Mouse (Mus musculus): ENCODE results near the gene Ube2m. TPM values are rescaled to one million over a fixed set of nuclear protein-coding genes. Genes with fewer than 3 reads are reported as not detected.

Ube2m gene
- polyA plus RNA-seq, 1 experiment from 2014 or later: 222 TPM

DNA sequence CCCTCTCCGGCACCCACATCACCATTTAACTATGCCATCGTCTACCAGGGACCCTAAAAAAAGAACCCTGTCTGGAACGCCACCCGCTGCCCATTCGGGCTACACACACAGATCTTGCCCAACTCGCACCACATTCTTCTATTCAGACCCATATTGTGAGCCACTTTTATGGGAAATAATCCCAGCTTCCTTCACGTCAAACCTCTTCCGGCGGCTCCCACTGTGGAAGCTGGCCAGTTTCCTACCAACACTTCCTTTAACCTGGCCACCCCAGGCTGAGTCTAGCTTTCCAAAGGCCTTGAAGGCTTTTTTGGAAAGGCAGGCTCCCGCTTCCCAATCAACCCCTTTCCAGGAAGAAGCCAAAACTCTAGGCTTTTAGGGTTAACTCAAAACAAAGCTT lies 31.5 kb downstream of the Ube2m start:
- POLR2A ChIA-PET: interaction anchor here (0.6 kb wide), 1 partner anchor 1363 kb away, joined by 4 read pairs; no protein-coding TSS in a partner anchor
- TF ChIP-seq CTCF (IDR thresholded peaks at IDR 0.05): no peak
- no peaks in the 10 kb centered on the region for H3K27me3 ChIP-seq
- no peak for DNase-seq (ENCODE audit: low read depth, low spot score)
- ATAC-seq: no peak
- CTCF ChIA-PET: no interaction called here
- in situ Hi-C loops (cut with MboI; ENCODE audit: low pct_unique_long_range_greater_than_20kb): no loop called here

DNA sequence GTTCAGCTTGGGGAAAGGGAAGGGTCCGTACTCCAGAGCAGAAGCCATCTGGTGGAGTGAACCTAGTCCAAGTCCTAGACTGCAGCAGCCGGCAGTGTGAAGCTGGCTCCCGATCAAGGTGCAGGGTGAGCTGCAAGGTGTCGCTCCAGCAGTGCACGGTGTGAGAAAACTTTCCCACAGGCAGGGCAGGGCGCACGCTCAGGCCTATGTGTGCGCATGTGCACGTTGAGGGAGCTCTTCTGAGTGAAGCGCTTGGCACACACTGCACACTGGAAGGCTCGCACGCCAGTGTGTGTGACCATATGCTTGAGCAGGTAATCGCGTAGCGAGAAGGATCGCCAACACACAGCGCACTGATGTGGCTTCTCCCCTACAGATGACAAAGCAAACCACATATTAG lies 32.1 kb downstream of the Ube2m start:
- CTCF ChIA-PET: no interaction called here
- POLR2A ChIA-PET: interaction anchor here (0.6 kb wide), 1 partner anchor 1362 kb away, joined by 4 read pairs; no protein-coding TSS in a partner anchor
- in situ Hi-C loops (cut with MboI; ENCODE audit: low pct_unique_long_range_greater_than_20kb): no loop called here
- TF ChIP-seq CTCF (IDR thresholded peaks at IDR 0.05): no peak
- ATAC-seq: no peak
- H3K27me3 ChIP-seq: no peaks in the 10 kb centered on the region
- DNase-seq (ENCODE audit: low read depth, low spot score): no peak

DNA sequence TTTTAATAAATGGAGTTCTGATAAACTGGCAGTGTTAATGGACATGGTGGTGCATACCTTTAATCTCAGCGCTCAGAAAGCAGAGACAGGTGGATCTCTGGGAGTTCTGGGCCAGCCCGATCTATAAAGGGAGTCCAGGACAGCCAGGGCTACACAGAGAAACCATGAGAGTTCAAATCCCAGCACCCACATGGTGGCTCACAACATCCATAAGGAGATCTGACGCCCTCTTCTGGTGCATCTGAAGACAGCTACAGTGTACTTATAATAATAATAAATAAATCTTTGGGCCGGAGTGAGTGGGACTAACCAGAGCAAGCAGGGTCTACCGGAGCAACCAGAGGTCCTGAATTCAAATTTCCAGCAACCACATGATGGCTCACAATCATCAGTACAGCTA lies 34.7 kb downstream of the Ube2m start:
- CTCF ChIA-PET: no interaction called here
- no peak for DNase-seq (ENCODE audit: low read depth, low spot score)
- no peak for TF ChIP-seq CTCF (IDR thresholded peaks at IDR 0.05)
- no peak for ATAC-seq
- in situ Hi-C loops (cut with MboI; ENCODE audit: low pct_unique_long_range_greater_than_20kb): no loop called here
- POLR2A ChIA-PET: no interaction called here
- no peaks in the 10 kb centered on the region for H3K27me3 ChIP-seq

- POLR2A ChIA-PET: no interaction called here
- TF ChIP-seq CTCF (IDR thresholded peaks at IDR 0.05): no peak
- no peak for DNase-seq (ENCODE audit: low read depth, low spot score)
- CTCF ChIA-PET: interaction anchor here (1.0 to 1.5 kb wide), 2 partner anchors 47 to 93 kb away, joined by 4 to 5 read pairs; no protein-coding TSS in a partner anchor
- ATAC-seq: no peak
- no peaks in the 10 kb centered on the region for H3K27me3 ChIP-seq
- in situ Hi-C loops (cut with MboI; ENCODE audit: low pct_unique_long_range_greater_than_20kb): no loop called here
These were observed 36.5 kb downstream of the Ube2m start for GRCm38 (mm10) chr7:13001584-13001983.

DNA sequence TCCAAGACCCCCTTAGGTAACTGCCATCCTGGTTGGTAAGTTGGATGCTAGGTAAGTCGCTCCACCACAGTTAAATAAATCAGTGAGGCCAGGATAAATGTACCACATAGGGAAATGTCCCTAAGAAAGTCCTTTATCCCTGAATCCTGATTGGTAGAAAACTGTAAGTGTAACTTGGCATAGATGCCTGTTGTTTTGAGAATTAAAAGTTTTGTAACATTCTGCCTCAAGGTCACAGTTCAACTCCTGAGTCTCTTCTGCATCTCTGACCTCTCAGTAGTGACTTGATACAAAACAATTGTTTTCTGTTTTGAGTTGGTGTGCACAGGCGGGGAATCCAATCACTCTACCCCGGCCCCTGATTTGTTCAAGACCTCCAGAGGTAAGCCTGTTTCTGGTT lies 39.2 kb downstream of the Ube2m start, which contains the start of gene Trim28:
Gene Trim28 (plus strand): TSS at position 264 of the 400 bp plus-strand sequence.
- H3K27me3 ChIP-seq: no peaks in the 10 kb centered on the region
- no peak for TF ChIP-seq CTCF (IDR thresholded peaks at IDR 0.05)
- in situ Hi-C loops (cut with MboI; ENCODE audit: low pct_unique_long_range_greater_than_20kb): no loop called here
- ATAC-seq (no peak), DNase-seq (ENCODE audit: low read depth, low spot score) (no peak)
- ChIA-PET CTCF (no interaction called here), POLR2A (no interaction called here)

GRCm38 (mm10) chr7:12998053-12998452 lies 40.0 kb downstream of the Ube2m start, which contains the start of gene Slc27a5:
Slc27a5 (minus strand) TSS chr7:12998192.
- ATAC-seq: no peak
- CTCF ChIA-PET: interaction anchor here (1.4 to 1.7 kb wide), 2 partner anchors 10 kb away, joined by 4 read pairs; no protein-coding TSS in a partner anchor
- TF ChIP-seq CTCF (IDR thresholded peaks at IDR 0.05): no peak
- DNase-seq (ENCODE audit: low read depth, low spot score): no peak
- no peaks in the 10 kb centered on the region for H3K27me3 ChIP-seq
- POLR2A ChIA-PET: no interaction called here
- in situ Hi-C loops (cut with MboI; ENCODE audit: low pct_unique_long_range_greater_than_20kb): no loop called here

GRCm38 (mm10) chr7:12997230-12997629 lies 40.8 kb downstream of the Ube2m start:
- POLR2A ChIA-PET: no interaction called here
- H3K27me3 ChIP-seq: no peaks in the 10 kb centered on the region
- DNase-seq (ENCODE audit: low read depth, low spot score): no peak
- in situ Hi-C loops (cut with MboI; ENCODE audit: low pct_unique_long_range_greater_than_20kb): no loop called here
- CTCF ChIA-PET: interaction anchor here (1.4 to 1.7 kb wide), 2 partner anchors 9 to 11 kb away, joined by 4 read pairs; no protein-coding TSS in a partner anchor
- no peak for ATAC-seq
- TF ChIP-seq CTCF (IDR thresholded peaks at IDR 0.05): no peak

DNA sequence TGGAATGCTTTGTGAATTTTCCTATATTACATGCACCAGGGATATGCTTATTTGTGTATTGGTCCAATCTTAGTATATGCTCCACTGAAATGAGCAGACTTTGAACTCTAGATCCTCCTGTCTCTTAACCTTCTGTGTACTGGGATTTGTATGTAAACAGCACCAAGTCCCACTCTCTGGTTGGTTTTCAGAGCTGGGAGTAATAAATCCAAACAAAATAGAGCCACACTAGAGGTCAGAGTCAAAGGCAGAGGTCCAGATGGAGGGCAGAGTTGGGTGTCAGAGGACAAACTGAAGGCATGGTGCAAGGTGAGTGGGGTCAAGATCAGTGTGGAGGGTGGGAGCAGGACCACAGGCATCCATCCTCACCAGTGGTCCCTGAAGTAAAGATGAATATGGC lies 42.2 kb downstream of the Ube2m start:
- H3K27me3 ChIP-seq: no peaks in the 10 kb centered on the region
- CTCF ChIA-PET: no interaction called here
- ATAC-seq (no peak), DNase-seq (ENCODE audit: low read depth, low spot score) (no peak)
- POLR2A ChIA-PET: no interaction called here
- in situ Hi-C loops (cut with MboI; ENCODE audit: low pct_unique_long_range_greater_than_20kb): no loop called here
- no peak for TF ChIP-seq CTCF (IDR thresholded peaks at IDR 0.05)

GRCm38 (mm10) chr7:12993148-12993547 lies 44.9 kb downstream of the Ube2m start:
- TF ChIP-seq CTCF (IDR thresholded peaks at IDR 0.05): no peak
- no peaks in the 10 kb centered on the region for H3K27me3 ChIP-seq
- DNase-seq (ENCODE audit: low read depth, low spot score) (no peak), ATAC-seq (no peak)
- CTCF ChIA-PET: interaction anchor here (1.0 to 1.8 kb wide), 4 partner anchors 11 to 41 kb away, joined by 3 to 6 read pairs (median 3); partner anchors contain the start of gene Zfp446
- in situ Hi-C loops (cut with MboI; ENCODE audit: low pct_unique_long_range_greater_than_20kb): no loop called here
- POLR2A ChIA-PET: no interaction called here

DNA sequence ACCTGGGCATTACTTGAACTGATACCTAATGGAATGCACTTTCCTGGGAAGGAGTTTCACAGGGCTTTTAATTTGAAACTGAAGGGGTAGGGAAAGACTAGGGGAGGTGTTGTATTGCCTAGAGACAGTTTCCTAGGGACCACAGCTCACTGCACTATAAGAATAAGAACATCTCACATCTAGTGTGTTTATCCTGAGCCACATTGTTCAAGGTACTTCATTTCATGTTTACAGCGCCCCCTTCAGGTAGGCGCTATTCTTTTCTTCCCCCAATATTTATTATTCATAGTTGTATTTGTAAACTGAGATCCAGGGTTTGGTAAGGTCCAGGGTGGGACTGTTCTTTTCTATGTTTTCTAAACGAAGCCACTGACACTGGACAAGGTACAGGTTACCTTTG lies 45.9 kb downstream of the Ube2m start:
- DNase-seq (ENCODE audit: low read depth, low spot score) (no peak), ATAC-seq (no peak)
- ChIA-PET CTCF (interaction anchor here (1.2 to 1.8 kb wide), 3 partner anchors 13 to 80 kb away, joined by 3 to 6 read pairs (median 3); no protein-coding TSS in a partner anchor), POLR2A (no interaction called here)
- peak; percentile 48 for TF ChIP-seq CTCF (IDR thresholded peaks at IDR 0.05)
- in situ Hi-C loops (cut with MboI; ENCODE audit: low pct_unique_long_range_greater_than_20kb): no loop called here
- H3K27me3 ChIP-seq: no peaks in the 10 kb centered on the region

GRCm38 (mm10) chr7:12987409-12988189 lies 50.5 kb downstream of the Ube2m start:
- ATAC-seq (no peak), DNase-seq (ENCODE audit: low read depth, low spot score) (no peak)
- H3K27me3 ChIP-seq: no peaks in the 10 kb centered on the region
- TF ChIP-seq CTCF (IDR thresholded peaks at IDR 0.05): no peak
- CTCF ChIA-PET: interaction anchor here (0.9 kb wide), 1 partner anchor 10 kb away, joined by 4 read pairs; the partner anchor contains the start of gene Slc27a5
- in situ Hi-C loops (cut with MboI; ENCODE audit: low pct_unique_long_range_greater_than_20kb): no loop called here
- POLR2A ChIA-PET: no interaction called here

Measured in Patski (cell line).